Mouse (Mus musculus): ENCODE measurements around the gene Rab30.

Gene Rab30

DNA sequence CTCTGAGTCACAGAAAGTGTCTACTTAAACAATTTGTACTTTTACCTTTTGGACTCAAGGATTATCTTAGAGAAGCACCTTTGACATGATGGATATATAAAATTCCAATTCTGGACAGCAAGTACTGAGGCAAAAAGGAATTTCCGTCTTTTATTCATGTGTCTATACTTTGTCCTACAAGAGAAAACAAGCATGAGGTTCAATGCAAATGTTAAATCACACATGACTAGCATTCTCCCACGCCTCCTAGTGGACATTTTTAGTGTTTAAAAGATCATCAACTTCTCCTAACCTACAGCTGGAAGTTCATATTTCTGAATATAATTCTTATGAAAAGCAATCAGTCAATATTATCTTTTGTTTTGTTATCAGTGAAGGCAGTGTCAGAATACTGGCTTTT is 125.1 kb downstream of the Rab30 start:
- TF ChIP-seq CTCF (conservative IDR thresholded peaks at IDR 0.05; ENCODE audit: low read length) (peak; percentile 37), NANOG (IDR thresholded peaks at IDR 0.05; ENCODE audit: borderline replicate concordance, low read length) (no peak), POU5F1 (IDR thresholded peaks at IDR 0.05; ENCODE audit: borderline replicate concordance, low read length) (no peak)
- Histone ChIP-seq H3K4me1 (replicated peaks; ENCODE audit: low read depth, low read length) (no peaks in the 10 kb centered on the region), H3K4me3 (replicated peaks; ENCODE audit: low read length) (no peak overlapping the region), H3K9me3 (ENCODE audit: low read length) (peaks cover 27% of the 10 kb centered on the region), H3K36me3 (ENCODE audit: insufficient read depth, low read length) (peaks cover 84% of the 10 kb centered on the region), H3K27me3 (ENCODE audit: insufficient read depth, low read length) (no peaks in the 10 kb centered on the region)

DNA sequence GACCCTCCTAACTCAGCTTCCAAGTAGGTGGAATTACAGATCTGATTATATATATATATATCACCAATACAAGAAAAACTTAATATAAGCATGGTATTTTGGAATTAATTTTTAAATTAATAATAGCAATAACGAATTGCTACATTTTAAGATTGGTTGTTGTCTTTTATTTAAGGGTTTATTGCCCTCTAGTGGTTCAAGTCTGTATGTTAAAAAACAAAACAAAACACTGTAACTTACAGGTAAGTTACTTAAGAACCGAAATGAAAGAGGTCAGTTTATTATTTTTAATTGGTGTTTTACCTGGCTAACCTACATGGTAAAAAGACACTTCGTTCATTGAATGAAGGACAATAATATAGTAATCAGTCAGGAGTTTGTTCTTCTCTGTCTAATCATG is 128.8 kb downstream of the Rab30 start:
- no peak overlapping the region for H3K4me3 ChIP-seq (replicated peaks; ENCODE audit: low read length)
- TF ChIP-seq NANOG (IDR thresholded peaks at IDR 0.05; ENCODE audit: borderline replicate concordance, low read length) (no peak), POU5F1 (IDR thresholded peaks at IDR 0.05; ENCODE audit: borderline replicate concordance, low read length) (no peak), CTCF (conservative IDR thresholded peaks at IDR 0.05; ENCODE audit: low read length) (no peak)
- H3K9me3 ChIP-seq (ENCODE audit: low read length) = peaks cover 28% of the 10 kb centered on the region
- H3K36me3 ChIP-seq (ENCODE audit: insufficient read depth, low read length) = peaks cover 62% of the 10 kb centered on the region
- H3K4me1 ChIP-seq (replicated peaks; ENCODE audit: low read depth, low read length) = peaks cover 2% of the 10 kb centered on the region; the same call in 1 of the 2 replicates
- H3K27me3 ChIP-seq (ENCODE audit: insufficient read depth, low read length) = no peaks in the 10 kb centered on the region

DNA sequence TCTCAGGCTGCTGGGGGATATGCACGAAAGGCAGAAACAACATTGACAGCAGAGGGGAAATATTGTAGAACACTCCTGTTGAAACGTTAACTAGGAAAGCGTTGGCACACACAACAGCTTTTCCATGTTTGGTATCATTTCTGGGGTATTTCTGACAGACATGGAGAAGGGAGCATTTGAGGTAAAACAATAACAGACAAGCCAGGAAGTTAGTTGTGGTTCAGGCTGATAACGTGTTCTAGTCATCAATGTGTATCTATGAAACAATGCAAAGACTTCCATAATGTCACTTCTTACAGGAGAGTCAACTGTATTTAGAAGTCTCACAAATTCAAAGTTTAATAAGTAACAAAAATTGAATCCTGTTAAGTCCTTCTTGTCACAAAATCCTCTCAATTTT is 130.2 kb downstream of the Rab30 start:
- TF ChIP-seq NANOG (IDR thresholded peaks at IDR 0.05; ENCODE audit: borderline replicate concordance, low read length) = no peak
- no peak for TF ChIP-seq CTCF (conservative IDR thresholded peaks at IDR 0.05; ENCODE audit: low read length)
- no peak for TF ChIP-seq POU5F1 (IDR thresholded peaks at IDR 0.05; ENCODE audit: borderline replicate concordance, low read length)
- H3K9me3 ChIP-seq (ENCODE audit: low read length) = peaks cover 28% of the 10 kb centered on the region
- no peaks in the 10 kb centered on the region for H3K27me3 ChIP-seq (ENCODE audit: insufficient read depth, low read length)
- peaks cover 51% of the 10 kb centered on the region for H3K36me3 ChIP-seq (ENCODE audit: insufficient read depth, low read length)
- peaks cover 11% of the 10 kb centered on the region for H3K4me1 ChIP-seq (replicated peaks; ENCODE audit: low read depth, low read length)
- no peak overlapping the region for H3K4me3 ChIP-seq (replicated peaks; ENCODE audit: low read length)

DNA sequence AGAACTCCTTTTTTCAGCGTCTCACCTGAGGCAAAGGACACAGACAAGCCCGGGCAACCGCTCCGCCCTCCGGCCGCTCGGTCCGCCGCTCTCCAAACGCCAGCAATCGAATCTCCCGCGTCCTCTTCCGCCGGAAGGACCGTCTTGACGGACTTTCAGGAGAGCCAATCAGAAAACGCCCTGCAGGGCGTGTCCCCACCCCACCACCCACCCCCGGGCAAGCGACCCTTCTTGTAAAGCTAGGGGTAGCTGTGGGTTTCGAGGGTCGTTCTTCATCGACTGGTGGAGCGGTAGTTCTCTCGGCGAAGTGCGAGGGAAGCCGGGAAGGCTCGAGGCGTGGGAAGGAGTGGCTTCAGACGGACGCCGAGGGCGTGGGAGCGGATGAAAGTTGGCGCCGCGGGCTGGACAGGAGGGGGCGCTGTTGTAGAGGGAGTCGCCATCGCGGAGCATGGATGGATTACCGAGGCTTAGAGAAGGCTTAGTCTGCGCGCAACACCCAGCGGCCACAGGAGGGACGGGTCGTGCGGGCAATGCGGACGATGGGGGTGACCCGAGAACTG is 132.8 kb downstream of the Rab30 start, which contains the start of the genes Ddias and Prcp:
Ddias (minus strand) TSS at position 132 of the 560 bp plus-strand sequence.
Prcp (plus strand) TSS at position 355 of the 560 bp plus-strand sequence.
- TF ChIP-seq NANOG (IDR thresholded peaks at IDR 0.05; ENCODE audit: borderline replicate concordance, low read length) (no peak), CTCF (conservative IDR thresholded peaks at IDR 0.05; ENCODE audit: low read length) (peak; percentile 79)
- Histone ChIP-seq H3K4me3 (replicated peaks; ENCODE audit: low read length) (peak within 1 kb of the TSS; percentile 92), H3K27me3 (ENCODE audit: insufficient read depth, low read length) (no peaks in the 10 kb centered on the region), H3K36me3 (ENCODE audit: insufficient read depth, low read length) (peaks cover 32% of the 10 kb centered on the region), H3K9me3 (ENCODE audit: low read length) (peaks cover 13% of the 10 kb centered on the region), H3K4me1 (replicated peaks; ENCODE audit: low read depth, low read length) (peaks cover 17% of the 10 kb centered on the region)

DNA sequence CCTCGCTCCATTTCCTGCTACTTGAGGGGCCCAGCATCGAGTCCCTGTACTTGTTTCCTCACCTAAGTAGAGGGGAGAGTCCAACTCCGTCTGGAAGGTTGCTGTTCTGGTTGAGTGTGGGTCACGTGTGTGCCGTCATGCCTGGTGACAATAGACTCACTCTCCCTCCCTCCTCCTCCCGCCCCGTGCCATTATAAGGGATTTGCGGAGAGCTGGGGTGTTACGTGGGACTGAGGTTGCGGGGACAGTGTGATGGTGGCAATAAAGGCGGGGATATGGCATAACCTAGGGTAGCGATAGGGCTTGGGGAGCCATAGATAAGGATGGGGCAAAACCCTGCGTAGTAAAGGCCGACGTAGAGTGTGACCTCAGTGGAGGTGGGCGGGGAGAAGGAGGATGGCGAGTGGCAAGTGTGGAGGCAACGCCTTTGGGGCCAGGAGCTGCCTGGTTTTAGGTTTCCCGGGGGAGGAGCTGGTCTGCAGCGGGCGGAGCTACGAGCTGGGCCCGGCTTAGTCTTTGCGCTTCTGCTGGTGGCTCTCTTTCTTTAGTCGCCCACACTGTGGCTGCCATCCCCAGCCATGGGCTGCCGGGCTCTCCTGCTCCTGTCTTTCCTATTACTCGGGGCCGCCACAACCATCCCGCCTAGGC is 133.5 kb downstream of the Rab30 start:
- H3K27me3 ChIP-seq (ENCODE audit: insufficient read depth, low read length) = no peaks in the 10 kb centered on the region
- TF ChIP-seq CTCF (conservative IDR thresholded peaks at IDR 0.05; ENCODE audit: low read length) (no peak), NANOG (IDR thresholded peaks at IDR 0.05; ENCODE audit: borderline replicate concordance, low read length) (no peak), POU5F1 (IDR thresholded peaks at IDR 0.05; ENCODE audit: borderline replicate concordance, low read length) (no peak)
- peaks cover 33% of the 10 kb centered on the region for H3K36me3 ChIP-seq (ENCODE audit: insufficient read depth, low read length)
- peak overlapping the region; percentile 92 for H3K4me3 ChIP-seq (replicated peaks; ENCODE audit: low read length)
- peaks cover 7% of the 10 kb centered on the region; the same call in 1 of the 2 replicates for H3K9me3 ChIP-seq (ENCODE audit: low read length)
- peaks cover 17% of the 10 kb centered on the region for H3K4me1 ChIP-seq (replicated peaks; ENCODE audit: low read depth, low read length)

DNA sequence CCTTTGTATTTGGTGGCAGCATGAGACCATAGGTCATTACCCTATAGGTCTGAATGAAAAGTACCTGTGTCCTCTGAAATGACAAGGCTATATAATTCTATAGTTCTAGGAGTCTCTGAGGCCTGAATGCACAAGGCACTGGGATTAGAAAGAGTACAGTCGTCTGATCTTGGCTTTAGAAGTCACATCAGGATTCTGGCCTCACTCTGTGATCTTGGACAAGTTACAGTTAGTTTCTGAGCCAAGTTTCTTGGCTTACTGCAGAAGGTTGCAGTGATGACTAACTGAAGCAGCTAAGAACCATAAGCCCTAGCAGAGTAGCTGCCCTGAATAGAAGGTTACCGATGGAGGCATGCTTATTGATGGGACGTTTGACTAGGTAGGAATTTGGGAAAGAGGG is 134.7 kb downstream of the Rab30 start:
- peaks cover 17% of the 10 kb centered on the region for H3K4me1 ChIP-seq (replicated peaks; ENCODE audit: low read depth, low read length)
- peaks cover 27% of the 10 kb centered on the region for H3K36me3 ChIP-seq (ENCODE audit: insufficient read depth, low read length)
- H3K9me3 ChIP-seq (ENCODE audit: low read length) = peaks cover 5% of the 10 kb centered on the region; the same call in 1 of the 2 replicates
- H3K27me3 ChIP-seq (ENCODE audit: insufficient read depth, low read length) = no peaks in the 10 kb centered on the region
- TF ChIP-seq CTCF (conservative IDR thresholded peaks at IDR 0.05; ENCODE audit: low read length) (no peak), POU5F1 (IDR thresholded peaks at IDR 0.05; ENCODE audit: borderline replicate concordance, low read length) (no peak), NANOG (IDR thresholded peaks at IDR 0.05; ENCODE audit: borderline replicate concordance, low read length) (no peak)
- peak overlapping the region; percentile 92 for H3K4me3 ChIP-seq (replicated peaks; ENCODE audit: low read length)

DNA sequence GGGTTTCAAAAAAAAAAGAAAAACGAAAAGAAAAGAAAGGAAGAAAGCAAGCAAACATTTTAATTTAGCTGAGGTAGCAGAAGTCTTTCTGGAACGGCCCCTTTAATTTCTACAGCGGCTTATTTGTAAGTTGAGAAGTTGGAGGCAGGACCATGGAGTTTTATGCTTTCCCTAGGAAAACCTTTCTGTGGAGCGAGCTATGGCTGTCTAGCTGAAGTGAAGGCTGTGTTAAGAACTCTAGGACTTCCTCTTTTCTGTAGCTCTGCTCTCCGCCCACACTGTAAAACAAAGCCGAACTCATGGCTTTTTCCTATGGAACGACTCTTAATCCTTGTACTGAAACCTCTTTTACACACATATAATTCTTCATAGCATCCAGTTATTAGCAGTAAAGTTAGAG is 135.1 kb downstream of the Rab30 start:
- Histone ChIP-seq H3K9me3 (ENCODE audit: low read length) (peaks cover under 1% of the 10 kb centered on the region; the same call in 1 of the 2 replicates), H3K4me3 (replicated peaks; ENCODE audit: low read length) (peak overlapping the region; percentile 92), H3K27me3 (ENCODE audit: insufficient read depth, low read length) (no peaks in the 10 kb centered on the region), H3K4me1 (replicated peaks; ENCODE audit: low read depth, low read length) (peaks cover 17% of the 10 kb centered on the region), H3K36me3 (ENCODE audit: insufficient read depth, low read length) (peaks cover 23% of the 10 kb centered on the region)
- TF ChIP-seq CTCF (conservative IDR thresholded peaks at IDR 0.05; ENCODE audit: low read length) (no peak), POU5F1 (IDR thresholded peaks at IDR 0.05; ENCODE audit: borderline replicate concordance, low read length) (no peak), NANOG (IDR thresholded peaks at IDR 0.05; ENCODE audit: borderline replicate concordance, low read length) (no peak)

DNA sequence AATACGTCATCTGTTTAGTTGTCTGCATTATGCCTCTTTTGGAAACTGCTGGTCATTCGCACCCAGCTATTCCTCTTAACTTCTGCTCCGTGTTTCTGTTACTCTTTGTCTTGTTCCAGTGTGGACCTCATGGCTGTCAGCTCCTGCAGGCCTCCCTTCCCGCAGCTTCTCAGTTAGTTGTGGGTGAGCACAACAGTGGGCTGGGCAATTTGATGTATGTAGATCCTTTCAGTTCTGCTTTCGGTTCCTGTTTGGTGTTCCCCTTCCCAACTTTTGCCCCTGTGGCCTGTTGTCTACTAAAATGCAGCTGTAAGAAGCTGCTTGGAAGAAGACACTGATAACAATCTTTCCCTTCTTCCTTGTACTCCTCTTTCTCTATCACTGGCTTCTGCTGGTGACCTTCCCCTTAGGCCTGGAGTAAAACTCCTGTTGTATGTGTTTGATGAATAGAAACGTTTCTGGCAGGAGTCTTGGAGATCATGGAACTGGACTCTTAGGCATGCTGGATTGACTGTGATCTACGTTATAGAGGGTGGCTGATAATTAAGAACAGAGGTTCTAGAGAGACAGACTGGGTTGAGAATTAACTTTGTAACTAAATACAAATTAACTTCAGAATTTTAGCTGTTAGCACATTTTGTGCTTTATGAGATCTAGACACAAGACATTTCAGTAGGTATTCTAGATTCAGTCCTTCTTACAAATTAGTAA is 137.3 kb downstream of the Rab30 start:
- H3K4me3 ChIP-seq (replicated peaks; ENCODE audit: low read length) = no peak overlapping the region
- H3K4me1 ChIP-seq (replicated peaks; ENCODE audit: low read depth, low read length) = peaks cover 18% of the 10 kb centered on the region
- no peaks in the 10 kb centered on the region for H3K9me3 ChIP-seq (ENCODE audit: low read length)
- no peaks in the 10 kb centered on the region for H3K27me3 ChIP-seq (ENCODE audit: insufficient read depth, low read length)
- H3K36me3 ChIP-seq (ENCODE audit: insufficient read depth, low read length) = peaks cover 22% of the 10 kb centered on the region
- TF ChIP-seq CTCF (conservative IDR thresholded peaks at IDR 0.05; ENCODE audit: low read length) = no peak
- TF ChIP-seq POU5F1 (IDR thresholded peaks at IDR 0.05; ENCODE audit: borderline replicate concordance, low read length) = no peak
- no peak for TF ChIP-seq NANOG (IDR thresholded peaks at IDR 0.05; ENCODE audit: borderline replicate concordance, low read length)

Measured in E14TG2a.4 (cell line).